Mouse (Mus musculus): ENCODE measurements around the gene Tbx5.

Gene Tbx5

GRCm38 (mm10) chr5:119832479-119832796 is at the start of gene Tbx5:
Tbx5 (plus strand) TSS chr5:119832668.
- no peak for DNase-seq (ENCODE audit: low read depth)

DNA sequence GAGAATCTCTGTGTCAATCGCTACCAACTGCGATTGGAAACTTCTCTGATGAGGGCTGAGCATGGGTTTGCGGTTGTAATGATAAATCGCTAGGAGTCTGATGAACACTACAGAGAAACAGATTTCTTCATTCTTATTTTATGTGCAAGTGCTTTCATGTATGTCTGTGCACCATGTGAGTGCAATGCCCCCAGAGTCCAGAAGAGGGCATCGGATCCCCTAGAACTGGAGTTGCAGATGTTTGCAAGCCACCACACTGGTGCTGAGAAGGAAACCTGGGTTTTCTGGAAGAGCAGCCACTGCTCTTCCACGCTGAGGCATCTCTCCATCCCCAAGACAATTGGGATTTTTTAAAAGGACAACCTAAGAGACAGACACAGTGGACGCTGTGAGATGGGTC is 46.5 kb upstream of the Tbx5 start:
- DNase-seq (ENCODE audit: low read depth) = no peak

DNA sequence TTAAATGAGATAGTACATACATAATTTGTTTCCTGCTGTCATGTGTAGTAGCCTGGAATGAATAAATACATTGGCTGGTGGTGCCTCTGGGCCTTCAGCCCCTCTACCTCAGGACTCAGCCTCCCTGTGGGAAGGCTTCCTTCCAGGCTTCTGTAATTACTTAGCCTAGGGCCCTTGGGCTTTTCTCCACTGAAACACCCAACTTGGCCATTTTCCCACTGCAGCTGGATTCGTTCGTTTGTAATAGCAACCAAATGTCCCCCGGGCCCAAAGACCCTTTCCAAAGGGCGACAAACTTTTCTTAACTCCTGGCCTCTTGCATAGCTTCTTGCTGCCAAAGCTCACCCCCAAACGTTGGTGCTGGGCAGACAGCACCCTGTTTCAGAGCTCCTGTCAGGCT is 40.8 kb upstream of the Tbx5 start:
- DNase-seq (ENCODE audit: low read depth) = no peak

- DNase-seq (ENCODE audit: low read depth) = no peak
These were observed 38.5 kb upstream of the Tbx5 start for GRCm38 (mm10) chr5:119793972-119794371.

GRCm38 (mm10) chr5:119795376-119795775 is 37.1 kb upstream of the Tbx5 start:
- no peak for DNase-seq (ENCODE audit: low read depth)

GRCm38 (mm10) chr5:119795777-119796176 is 36.7 kb upstream of the Tbx5 start:
- no peak for DNase-seq (ENCODE audit: low read depth)

- no peak for DNase-seq (ENCODE audit: low read depth)
These were observed 35.9 kb upstream of the Tbx5 start for GRCm38 (mm10) chr5:119796443-119797160.

- DNase-seq (ENCODE audit: low read depth) = no peak
These were observed 34.8 kb upstream of the Tbx5 start for GRCm38 (mm10) chr5:119797580-119798150.

GRCm38 (mm10) chr5:119798261-119798660 is 34.2 kb upstream of the Tbx5 start:
- no peak for DNase-seq (ENCODE audit: low read depth)

DNA sequence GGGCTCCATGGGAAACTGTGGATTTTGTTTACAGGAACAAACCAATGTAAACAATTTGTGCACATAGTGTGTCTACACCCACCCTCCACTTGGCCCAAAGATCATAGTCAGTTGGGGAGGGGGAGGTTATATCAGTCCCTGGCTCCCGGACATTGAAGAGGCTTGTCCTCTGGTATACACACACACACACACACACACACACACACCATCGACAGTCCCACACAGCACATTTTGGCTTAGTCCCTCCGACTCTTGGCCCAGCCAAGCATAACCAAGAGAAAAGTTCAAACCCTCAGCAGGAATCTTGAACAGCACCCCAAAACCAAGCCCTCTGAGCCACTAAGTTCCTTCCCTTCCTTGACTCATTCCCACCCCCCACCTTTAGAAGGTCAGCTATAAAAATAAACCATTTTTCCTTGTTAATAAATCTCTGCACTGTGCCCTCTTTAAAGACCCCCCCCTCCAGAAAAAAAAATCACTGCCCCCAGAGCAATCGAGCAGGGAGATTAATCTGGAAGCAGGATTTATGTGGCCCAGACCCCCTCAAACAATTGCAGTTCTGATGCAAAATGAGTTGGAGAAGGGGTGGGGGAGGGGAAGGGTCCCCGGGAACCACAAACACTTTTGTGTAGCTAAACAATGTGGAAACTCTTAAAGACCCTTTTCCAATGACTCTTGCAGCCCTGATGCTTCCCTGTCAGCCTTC is 33.6 kb upstream of the Tbx5 start:
- DNase-seq (ENCODE audit: low read depth) = no peak

DNA sequence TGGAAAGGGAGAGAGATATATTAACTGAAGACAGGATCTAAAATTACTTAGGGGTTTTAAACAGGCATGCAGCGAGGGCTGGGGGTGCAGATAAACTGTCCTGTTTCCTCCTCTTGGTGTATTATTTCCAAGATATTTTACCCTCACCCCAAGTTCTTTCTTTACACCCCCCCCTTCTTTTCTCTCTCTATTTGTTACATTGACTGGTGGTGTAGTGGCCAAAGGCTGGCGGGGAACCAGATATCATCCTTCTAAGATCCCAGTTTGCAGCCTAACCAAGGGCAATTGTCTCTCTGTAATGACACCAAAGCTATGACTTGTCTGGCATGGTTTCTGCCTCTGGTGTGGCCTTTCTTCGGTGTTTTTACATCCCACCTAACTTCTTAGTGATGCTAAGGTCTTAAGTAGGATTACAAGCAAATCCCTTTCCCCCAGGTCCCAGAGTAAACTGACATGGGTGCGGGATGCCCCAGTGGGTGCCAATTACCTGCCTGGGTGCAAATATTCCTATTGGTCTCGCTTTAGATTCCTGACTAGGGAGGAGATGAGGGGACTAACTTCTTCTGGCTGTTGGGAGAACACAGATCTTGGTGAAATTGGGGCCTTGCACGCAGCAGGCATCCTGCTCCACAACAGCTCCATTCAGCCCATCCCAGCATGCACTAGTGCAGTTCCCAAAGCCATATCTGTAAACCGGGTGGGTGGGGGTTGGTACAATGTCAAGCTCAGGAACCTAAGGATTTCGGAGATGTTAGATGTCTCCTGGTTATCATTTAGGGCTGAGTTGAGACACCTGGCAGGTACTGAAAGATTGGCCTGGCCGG is 32.8 kb upstream of the Tbx5 start:
- DNase-seq (ENCODE audit: low read depth) = no peak

DNA sequence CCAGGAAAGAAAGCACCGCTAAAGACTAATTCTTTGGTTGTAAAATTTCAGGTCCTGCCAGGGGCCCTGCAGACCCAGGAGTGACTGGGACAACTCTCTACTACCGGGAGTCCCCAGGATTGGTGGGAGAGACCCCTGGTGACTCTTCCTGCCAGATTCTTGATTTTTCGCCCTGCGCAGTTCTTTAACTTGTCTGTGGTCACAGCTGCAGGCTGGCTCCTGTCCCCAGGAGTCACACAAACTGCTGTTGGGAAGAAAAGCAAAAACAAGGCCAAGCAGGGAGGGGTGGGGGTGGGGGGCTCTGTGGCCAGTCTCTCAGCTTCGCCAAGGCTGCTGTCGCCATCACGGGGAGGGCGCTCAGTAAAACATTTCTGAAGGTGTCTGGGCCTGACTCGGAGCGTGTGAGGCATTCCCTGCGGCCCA is 32.2 kb upstream of the Tbx5 start:
- no peak for DNase-seq (ENCODE audit: low read depth)

DNA sequence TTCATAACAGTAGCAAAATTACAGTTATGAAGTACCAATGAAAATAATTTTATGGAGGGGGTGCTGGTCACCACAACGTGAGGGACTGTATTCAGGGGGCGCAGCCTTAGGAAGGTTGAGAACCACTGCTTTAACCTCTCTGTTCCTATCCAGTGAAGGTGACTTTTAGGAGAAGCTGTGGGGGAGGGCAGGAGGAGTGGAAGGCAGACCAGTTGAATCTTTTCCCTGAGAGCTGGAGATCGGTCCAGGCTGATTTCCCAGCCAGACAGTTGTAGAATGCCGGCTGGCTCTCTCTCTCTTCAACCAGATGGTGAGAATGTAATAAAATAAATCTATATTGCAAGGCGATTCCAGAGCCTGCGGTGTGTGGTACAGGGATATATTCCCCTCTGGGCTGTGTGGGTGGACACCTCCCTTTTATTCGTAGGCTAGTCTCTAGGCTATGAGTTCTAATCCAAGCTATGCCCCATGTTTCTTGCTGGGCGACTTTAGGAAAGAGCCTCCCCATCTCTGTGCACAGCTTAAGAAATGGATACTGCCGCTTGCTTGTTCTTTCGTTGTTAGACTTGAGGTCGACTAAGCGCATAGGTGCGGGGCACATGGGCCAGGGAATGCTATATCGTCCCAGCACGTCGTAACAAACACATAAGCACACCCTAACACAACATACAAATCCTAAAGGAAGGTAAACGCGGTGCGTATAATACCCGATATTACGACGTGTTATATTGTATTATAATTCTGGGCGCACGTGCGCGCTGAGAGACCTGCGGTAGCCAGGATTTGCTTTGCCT is 29.7 kb upstream of the Tbx5 start:
- no peak for DNase-seq (ENCODE audit: low read depth)

GRCm38 (mm10) chr5:119803411-119804251 is 28.8 kb upstream of the Tbx5 start:
- DNase-seq (ENCODE audit: low read depth) = no peak

- DNase-seq (ENCODE audit: low read depth) = no peak
These were observed 28.0 kb upstream of the Tbx5 start for GRCm38 (mm10) chr5:119804301-119805039.

DNA sequence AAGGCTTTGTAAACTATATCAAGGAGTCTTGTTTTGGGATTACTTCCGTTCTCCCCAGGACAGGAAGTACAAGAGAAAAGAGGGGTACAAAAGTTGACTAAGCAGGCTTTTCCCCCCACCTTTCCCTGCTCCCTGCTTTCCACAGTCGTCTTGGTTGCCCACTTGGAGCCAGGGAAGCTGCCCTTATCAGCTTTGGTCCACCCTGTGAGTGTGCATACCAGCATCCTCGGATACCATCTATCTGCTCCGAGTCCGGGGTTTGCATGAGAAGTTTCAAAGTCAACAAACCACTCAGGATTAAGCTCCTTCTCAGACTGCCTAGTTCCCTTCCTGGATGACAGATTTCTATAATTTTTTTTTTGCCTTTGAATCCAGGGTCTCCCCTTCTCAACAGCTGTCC is 26.8 kb upstream of the Tbx5 start:
- DNase-seq (ENCODE audit: low read depth) = no peak

DNA sequence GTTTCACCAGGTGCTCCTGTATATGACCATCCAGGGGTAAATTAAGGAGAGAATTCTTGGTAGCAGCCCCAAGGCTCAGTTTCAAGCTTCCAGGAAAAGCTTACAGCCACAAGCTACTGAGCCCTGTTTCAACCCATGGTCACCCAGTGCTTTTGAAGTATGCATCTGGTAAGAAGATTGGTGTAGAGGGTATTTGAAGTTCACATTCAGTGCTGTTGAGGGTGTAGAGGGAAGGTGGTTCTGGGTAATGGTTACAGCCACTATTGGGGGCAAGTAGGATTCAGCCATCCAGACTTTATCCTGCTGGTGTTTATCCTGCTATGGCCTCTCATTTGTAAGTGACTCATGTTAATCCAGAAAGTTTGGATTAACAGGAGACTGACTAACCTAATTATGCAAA is 26.0 kb upstream of the Tbx5 start:
- no peak for DNase-seq (ENCODE audit: low read depth)

- no peak for DNase-seq (ENCODE audit: low read depth)
These were observed 24.8 kb upstream of the Tbx5 start for GRCm38 (mm10) chr5:119807481-119808183.

DNA sequence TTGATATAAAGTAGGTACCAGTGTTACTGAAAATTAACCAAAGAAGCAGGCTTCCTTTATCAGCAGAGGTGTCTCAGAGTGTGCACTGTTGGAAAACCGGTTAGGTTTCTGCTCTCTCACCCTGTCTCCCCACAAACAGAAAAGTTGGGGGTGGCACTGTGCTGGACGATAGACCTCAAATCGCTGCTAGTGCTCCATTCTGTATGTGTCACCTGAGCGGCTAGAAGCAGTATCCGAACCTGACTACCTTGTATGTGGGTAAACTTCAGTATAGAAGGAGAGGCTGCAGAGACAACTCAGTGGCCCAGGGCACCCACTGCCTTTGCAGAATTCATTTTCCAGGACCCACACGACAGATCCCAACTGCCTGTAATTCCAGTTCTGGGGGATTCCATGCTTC is 23.8 kb upstream of the Tbx5 start:
- DNase-seq (ENCODE audit: low read depth) = no peak
